Mouse (Mus musculus) kidney, postnatal 10 days (tissue): Measurements from ENCODE around the gene Gm10490.
"Not testable (repeated sequence)": the region's sequence is repeated elsewhere in the genome, so short reads cannot be mapped to it uniquely, and the experiment has no call there.

Source experiments
- DNase-seq: peaks from one replicate; pipeline ENCODE4 v3.0.0; 2021; ENCODE audit warnings: mixed read lengths

Gene Gm10490

DNA sequence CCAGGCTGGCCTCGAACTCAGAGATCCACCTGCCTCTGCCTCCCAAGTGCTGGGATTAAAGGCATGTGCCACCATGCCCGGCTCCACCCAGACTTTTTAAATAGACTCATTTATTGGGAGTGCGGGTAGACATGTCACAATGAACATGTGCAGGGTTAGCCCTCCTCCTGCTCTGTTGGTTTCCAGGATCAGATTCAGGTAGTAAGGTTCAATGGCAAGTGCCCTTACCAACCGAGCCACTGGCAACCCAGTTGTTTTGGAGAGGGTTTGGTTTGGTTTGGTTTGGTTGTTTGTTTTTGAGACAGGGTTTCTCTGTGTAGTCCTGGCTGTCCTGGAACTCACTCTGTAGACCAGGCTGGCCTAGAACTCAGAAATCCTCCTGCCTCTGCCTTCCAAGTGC lies at the start of gene Gm10490:
Gene Gm10490, plus strand, starts transcription at position 301 of the 400 bp plus-strand sequence.
- DNase-seq, result not testable (repeated sequence)

DNA sequence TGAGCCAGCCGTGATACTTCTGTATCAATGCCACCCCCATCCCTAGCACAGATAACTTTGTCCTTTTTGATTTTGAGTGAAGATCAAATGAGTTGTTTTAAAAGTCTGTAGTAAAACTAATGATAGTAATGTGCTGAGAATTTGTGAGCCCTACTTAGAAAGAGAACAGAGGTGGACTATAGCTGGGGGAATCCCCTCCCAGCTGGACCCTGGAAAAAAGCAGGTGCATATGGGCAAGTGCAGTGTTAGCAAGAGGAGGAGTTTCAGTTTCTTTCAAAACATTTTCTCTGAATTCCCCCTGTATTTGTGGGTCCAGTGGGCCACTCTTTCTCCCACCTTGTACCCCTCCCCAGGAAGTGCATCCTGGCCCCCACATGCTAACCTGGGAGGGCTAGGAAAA lies 46.2 kb upstream of the Gm10490 start:
- no peak for DNase-seq

DNA sequence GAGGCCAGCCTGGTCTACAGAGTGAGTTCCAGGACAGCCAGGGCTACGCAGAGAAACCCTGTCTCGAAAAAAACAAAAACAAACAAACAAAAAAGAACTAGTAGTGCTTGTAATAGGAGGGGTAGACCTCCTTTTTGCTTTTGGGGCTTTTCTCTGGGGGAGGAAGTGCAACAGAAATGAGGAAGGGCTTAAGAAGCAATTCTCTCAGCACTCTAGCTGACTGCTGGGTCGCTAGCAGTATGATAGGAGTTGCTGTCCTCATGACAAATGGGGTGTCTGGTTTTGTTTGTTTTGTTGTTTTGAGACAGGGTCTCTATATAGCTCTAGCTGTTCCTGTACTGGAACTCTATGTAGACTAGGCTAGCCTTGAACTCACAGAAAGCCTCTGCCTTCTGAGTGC lies 44.8 kb upstream of the Gm10490 start:
- DNase-seq, result no peak

DNA sequence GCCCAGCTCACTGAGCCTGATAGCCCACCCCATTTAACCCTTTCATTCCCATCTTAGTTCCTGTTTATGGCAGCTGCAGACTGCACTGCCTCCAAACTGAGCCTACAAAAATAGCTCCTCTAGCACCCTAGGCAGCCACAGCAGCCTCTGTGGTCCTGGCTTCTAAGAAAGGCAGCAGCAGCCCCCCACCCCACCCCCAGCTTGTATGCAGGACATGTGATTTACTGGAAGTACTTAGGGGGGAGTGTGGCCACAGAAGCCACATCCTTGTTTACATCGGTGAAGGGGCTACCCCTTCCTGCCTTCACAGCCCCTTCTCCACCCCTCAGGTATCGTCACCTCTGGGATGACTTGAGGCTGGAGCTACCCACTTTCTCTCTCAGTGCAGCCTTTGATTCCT lies 44.0 kb upstream of the Gm10490 start:
- no peak for DNase-seq

DNA sequence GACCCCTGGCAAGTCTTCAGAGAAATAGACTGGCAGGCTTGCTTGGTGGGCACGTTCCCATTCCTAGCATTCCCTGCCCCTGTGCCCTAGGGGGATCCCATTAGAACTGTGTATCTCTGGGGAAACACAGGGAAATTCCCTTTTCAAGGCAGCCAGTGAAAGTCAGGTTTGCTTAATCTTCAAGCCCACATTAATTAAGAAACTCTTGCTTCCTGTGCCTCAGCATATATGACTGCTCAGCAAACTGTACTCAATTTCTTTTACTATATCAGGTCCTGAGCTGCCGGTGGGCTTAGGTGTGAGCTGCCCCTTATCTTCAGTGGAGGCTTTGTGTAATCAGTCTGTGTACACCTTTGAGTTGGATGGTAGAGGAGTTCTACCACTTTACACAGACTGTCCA lies 43.6 kb upstream of the Gm10490 start:
- no peak for DNase-seq

DNA sequence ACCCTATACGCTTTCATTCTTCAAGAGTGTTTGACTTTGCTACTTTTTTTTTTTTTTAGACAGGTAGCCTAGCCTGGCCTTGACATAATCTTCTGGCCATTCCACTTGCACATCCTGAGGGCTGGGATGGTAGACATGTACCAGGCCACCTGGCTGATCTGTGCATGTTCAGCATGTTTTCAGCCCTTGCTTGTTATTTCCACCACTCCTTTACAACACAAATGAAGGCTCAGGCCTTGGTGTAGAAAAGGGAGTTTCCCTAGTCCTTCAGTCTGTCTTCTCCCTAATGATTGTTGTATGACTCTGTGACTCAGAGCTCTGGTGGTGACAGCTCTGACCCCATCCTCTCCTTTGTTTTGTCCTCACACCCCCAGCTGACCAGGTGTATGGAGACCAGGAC lies 42.2 kb upstream of the Gm10490 start:
- no peak for DNase-seq

DNA sequence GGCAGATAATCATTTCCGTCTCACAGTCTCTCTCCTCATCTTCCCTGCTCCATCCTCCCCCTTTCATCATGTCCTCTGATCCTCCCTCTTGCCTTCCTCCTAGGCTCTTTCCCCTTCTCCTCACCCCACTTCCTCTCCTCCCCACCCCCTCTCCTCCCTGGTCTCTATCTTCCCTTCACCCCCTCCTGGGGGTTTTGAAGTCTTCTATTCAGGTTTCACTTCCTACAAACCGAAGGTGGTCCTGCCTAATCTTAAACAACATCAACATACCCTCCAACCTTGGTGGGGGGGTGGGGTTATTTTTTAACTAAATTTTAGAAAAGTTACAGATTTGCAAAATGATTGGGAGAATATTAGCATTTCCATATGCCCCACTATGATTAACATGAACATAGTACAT lies 40.8 kb upstream of the Gm10490 start:
- DNase-seq, result no peak

DNA sequence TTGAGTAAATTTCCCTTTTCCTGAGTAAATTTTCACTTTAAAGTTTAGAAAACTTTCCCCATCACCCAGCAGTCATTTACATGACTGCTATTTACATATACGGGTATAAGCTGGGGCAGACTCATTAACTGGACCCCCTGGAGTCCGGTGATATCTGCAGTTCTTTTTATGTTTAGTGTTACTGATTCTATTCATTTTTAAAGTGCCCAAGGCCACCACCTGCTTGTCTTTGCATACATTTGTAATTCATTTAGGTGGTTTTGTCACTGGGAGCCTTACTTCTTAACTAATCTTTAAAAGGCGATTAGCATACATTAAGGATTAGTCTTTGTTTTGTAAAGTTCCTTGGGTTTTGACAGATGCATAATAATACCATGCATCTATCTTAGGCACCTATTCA lies 39.5 kb upstream of the Gm10490 start:
- no peak for DNase-seq

DNA sequence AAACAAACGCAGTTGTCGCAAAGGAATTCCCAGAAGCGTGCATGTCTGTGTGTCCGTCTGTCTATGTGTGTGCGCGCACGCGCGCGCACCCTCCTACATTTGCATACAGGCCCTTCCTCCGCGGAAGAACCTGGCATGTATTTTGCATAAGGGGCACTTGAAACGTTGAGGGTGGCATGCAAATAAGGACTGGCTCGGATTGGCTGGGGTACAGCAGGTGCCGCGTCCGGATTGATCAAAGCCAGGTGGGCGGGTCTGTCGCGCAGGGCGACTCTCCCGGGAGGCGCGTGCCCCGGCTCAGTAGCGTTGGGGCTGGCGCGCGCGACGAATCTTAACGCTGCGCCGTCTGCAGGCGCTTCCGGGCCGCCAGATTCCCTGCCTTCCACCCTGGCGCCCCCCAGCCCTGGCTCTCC lies 31.3 kb upstream of the Gm10490 start, which contains the start of gene Pim2:
Gene Pim2, plus strand, starts transcription at position 256 of the 413 bp plus-strand sequence.
- peak; percentile 85 for DNase-seq

DNA sequence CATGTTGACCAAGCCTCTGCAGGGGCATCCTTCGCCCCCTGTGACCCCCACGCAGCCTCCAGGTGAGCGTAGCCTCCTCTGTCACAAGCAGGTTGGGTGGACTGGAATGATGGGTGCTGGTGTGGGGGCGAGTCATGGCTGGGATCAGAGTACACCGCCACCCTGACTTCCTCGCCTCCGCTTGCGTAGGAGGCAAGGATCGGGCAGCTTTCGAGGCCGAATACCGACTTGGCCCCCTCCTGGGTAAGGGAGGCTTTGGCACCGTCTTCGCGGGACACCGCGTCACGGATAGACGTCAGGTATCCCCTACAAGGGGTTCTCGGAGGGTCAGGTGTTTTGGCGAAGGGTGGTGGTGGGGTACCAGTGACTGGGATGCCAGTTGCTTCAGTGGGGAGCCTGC lies 30.8 kb upstream of the Gm10490 start:
- no peak for DNase-seq

DNA sequence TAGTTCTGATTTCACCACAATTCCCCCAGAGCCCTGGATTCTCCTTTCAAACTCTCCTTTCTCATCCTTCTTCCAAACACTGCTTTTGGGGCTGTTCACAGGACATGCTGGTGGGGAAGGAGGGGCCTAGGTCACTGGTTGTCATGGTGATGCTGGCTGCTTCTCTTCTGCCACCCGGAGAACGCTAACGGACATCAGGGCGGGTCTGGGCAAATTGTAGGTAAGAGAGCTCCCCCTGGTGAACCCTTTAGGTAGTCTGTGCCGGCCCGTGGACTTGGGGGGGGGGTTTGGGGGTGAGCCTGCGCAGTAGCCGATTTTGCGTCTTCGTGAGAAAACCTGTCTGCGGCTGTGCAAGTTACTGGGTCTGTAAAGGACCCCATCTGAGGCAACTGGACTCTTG lies 29.5 kb upstream of the Gm10490 start:
- DNase-seq, result peak; percentile 69

DNA sequence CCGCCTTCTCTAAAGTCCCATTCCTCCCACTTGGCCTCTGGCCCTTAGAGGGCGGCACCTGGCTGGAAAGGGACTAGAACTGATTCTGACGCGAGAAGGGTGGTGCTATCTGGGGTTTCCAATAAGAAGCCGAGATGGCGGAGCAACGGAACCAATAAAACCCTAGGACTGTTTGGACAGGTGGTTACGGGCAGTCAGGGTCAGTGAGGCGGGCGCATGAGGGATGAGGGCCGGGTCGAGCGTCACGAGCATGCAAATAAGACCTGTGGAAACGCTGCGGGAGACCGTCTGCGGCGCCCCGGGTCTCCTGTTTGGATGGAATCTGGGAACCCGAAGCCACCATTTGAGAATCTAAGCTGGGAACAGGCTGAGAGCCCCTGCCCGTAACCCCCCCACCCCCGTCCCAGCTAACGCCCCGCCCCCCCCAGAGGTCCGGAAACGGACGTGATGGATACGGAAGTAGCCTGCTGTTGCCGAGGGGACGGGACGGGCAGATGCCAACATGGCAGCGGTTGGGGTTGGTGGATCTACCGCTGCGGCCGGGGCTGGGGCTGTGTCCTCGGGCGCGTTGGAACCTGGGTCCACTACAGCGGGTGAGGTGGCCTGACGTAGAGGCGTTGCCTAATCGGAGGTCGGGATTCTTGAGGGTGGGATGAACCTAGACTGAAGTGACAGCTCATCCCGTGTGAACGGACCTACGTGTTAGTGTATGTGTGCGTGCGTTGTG lies 25.3 kb upstream of the Gm10490 start, which contains the start of gene Slc35a2:
Gene Slc35a2, plus strand, starts transcription at position 188 of the 727 bp plus-strand sequence.
- peak; percentile 87 for DNase-seq

DNA sequence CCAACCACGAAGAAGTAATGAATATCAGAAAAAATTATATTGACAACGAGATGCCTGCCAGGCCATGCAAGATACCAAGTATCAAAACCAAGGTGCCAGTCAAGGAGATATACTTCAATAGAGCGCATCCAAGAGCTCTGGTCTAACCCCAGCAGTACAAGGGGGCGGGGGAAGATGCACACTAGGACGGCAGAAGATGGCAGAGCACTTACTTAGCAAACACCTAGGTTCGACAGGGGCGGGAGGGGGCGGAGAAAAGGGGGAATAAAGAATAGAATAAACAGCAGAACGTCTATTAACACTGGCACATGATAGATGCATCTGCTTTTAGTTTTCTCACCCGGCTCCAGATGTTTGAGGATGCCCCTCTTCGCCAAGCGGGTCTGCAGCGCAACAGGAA lies 11.1 kb upstream of the Gm10490 start:
- no peak for DNase-seq

DNA sequence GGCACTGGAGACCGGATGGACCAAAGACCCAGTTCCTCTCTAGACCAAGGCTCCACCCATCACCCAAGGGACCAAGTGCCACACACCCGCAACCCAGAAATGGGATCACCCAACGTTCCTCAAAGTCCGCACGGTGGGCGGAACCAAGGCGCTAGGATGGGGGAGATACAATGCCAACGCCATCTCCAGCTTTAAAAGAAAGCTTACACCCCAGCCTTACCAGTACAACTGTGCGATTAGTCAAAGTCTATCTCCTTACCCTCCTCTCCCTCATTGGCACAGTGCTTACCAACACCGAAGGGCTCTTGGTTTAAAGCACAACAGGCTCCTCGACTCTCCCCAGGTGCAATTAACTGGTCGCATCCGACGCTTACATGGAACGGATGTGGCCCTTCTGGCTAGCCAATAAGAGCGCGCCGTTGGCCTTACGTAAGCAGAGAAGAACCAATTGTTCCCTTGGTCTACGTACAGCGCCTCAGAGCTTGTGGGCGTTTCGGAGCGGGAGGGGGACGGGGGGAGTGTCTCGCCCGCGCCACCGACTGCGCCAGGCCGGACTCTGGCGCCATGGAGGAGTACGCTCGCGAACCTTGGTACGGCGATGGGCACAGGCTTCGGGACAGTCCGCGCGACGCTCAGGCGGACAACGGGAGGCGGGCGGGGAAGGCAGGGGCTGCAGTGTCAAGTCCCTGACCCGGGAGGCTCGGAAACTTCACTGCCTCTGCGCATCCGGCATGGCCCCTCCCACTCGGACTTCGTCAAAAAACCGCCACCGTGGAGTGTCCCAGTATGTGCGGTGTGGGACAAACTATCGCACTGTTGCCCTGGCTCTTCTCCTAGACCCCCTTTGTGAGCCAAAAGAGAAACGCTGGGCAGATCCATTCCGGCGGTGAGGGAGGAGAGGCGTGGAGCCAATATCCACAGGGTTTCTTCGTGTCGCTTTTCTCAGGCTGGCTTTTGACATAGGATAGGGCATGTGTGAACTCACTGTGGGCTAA lies 10.2 kb upstream of the Gm10490 start, which contains the start of the genes Pqbp1 and Timm17b:
Gene Pqbp1, minus strand, starts transcription at position 390 of the 995 bp plus-strand sequence.
Gene Timm17b, plus strand, starts transcription at position 478 of the 995 bp plus-strand sequence.
- DNase-seq, result peak; percentile 92

DNA sequence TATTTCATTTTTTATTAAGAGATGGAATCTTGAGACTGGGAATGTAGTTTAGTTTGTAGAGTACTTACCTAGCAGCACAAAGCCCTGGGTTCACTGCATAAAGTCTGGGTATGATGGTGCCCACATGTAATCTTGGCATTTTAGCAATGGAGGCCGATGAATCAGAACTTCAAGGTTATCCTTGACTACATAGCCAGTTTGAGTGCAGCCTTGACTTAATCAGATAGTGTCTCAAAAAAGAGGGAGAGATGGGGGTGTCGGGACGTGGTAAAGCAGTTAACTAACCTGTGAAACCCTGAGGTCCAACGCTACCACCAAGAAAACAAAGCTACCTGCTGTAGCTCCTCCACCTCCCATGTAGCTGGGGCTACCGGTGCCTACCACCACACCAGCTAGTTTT lies 4.9 kb upstream of the Gm10490 start:
- DNase-seq, result no peak

DNA sequence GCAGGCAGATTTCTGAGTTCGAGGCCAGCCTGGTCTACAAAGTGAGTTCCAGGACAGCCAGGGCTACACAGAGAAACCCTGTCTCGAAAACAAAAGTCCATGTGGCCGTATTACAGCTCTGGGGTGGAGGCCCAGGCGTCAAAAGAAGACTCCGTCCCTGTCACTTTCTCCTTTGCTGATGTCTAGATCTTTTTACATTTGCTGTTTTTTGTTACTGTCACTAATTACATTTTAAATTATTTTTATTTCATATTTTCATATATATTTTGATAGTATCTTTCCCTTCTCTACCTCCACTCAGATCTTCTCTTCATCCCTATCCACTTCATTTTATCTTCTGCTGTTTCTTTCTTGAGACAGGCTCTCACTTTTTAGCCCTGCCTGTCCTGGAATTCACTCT lies 1.6 kb upstream of the Gm10490 start, which contains the start of gene Gm10491:
Gene Gm10491, minus strand, starts transcription at position 101 of the 400 bp plus-strand sequence.
- no peak for DNase-seq

DNA sequence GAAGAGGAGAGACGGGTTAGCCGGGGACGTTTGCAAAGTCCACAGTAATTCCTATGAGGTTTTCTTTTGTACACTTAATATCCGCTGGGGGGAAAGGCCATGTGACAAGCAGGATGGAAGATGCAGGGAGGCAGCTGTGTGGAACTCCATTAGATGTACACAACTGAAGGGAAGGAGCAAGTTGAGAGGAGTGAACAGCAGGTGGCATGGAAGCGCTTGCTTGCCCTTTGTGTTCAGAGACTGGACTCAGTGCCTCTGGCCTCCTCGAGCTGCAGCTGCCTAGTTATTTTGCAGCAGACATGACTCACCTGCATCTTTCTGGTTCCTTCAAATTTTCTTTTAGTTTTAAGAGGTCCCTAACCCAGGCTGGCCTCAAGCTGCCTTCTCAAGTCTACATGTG lies 1.1 kb downstream of the Gm10490 start:
- DNase-seq, result no peak

DNA sequence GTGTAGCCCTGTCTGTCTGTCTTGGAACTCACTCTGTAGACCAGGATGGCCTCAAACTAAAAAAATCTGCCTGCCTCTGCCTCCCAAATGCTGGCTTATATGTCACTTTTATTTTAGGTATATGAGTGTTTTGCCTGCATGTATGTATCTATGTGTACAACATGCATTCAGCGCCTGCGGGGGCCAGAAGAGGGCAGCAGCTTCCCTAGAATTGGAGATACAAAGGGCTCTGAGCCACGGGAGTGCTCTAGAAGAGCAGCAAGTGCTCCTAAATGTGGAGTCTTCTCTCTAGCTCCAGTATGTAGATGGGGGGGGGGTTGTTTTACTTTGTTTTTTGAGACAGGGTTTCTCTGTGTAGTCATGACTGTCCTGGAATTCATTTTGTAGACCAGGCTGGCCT lies 6.3 kb downstream of the Gm10490 start:
- peak; percentile 48 for DNase-seq

DNA sequence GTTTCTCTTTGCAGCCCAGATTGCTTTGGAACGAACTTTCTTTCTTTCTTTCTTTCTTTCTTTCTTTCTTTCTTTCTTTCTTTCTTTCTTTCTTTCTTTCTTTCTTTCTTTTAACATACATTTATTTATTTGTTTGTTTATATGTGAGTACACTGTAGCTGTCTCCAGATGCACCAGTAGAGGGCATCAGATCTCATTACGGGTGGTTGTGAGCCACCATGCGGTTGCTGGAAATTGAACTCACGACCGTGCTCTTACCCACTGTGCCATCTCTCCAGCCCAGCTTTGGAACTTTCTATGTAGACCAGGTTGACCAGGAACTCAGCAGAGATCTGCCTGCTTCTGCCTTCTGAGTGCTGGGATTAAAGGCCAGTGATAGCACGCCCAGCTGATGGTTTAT lies 8.6 kb downstream of the Gm10490 start:
- DNase-seq, result not testable (repeated sequence)

DNA sequence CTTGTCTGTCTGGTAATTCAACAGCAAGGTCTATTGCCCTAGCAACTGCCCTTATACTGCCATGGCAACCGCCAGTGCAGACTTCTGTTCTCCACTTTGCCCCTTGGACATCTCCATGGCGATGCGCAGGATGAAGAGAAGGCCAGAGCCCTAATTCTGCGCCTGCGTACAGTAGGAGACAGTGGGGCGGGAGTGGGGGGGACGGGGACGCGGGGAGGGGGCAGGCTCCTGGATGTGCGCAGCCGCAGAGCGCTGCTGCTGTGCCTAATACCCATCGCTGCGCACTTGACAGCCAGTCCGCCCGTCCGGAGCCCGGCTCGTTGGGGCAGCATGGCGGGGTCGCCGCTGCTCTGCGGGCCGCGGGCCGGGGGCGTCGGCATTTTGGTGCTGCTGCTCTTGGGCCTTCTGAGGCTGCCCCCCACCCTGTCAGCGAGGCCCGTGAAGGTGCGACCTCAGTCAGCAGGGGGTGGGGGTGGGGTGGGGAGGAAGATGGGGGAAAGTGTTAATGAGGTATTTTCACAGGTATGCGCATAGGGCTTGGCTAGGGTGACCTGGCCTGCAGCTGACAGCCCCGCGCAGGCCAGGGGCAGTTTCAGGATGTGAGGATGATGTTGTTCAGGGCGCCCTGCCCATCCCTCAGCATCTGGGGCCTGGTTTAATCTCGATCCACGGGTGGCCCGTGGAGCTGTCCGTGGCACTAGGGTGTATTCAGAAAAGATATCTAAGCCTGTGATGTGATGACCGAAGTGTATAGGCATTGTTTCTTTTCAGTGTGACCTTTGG lies 10.4 kb downstream of the Gm10490 start, which contains the start of gene Pcsk1n:
Gene Pcsk1n, plus strand, starts transcription at position 222 of the 783 bp plus-strand sequence.
- DNase-seq, result peak; percentile 15

DNA sequence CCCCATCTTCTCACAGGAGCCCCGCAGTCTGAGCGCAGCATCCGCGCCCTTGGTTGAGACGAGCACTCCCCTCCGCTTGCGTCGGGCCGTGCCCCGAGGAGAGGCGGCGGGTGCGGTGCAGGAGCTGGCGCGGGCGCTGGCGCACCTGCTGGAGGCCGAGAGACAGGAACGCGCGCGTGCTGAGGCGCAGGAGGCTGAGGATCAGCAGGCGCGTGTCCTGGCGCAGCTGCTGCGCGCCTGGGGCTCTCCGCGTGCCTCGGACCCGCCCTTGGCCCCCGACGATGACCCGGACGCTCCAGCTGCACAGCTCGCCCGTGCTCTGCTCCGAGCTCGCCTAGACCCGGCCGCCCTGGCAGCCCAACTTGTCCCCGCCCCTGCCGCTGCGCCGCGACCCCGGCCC lies 12.7 kb downstream of the Gm10490 start:
- DNase-seq, result no peak

DNA sequence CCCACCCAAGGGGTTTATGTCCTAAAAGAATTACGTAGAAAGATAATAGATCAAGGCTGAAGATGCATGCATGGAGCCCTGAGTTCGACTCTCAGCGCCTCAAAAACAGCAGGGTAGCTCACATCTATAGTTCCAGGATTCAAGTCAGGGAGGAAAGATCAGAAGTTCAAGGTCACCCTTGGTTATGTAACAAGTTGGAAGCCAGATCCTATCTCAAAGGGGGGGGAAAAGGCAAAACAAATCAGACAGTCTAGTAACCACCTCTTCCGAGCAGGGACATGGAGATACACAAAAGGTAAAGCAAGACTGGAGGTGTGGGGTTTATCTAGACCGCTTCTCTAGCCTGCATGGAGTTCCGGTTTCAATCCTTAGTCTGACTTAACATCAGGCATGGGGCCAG lies 16.9 kb downstream of the Gm10490 start:
- DNase-seq, result no peak
